Mouse (Mus musculus): ENCODE data around the gene Dclk1. TPM values are rescaled to one million over a fixed set of nuclear protein-coding genes. Genes with fewer than 3 reads are reported as not detected.

Gene Dclk1
- polyA plus RNA-seq, 1 experiment from 2014 or later, result 140 TPM

DNA sequence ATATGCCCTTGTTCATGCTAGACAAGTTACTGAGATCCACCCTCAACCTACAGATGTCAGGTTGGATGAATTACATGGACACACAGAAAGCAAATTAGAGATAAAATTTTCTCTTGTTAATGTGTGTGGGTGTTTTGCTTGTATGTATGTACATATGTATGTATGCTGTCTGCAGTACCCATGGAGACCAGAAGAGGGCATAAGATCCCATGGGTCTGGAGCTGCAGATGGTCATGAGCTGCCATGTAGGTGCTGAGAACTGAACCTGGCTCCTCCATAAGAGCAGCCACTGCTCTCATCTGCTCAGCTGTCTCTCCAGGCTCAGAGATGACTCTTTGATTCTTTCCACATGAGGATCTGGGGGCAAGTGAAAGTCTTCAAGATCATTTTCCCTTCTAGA is 89.5 kb downstream of the Dclk1 start:
- H3K4me3 ChIP-seq (ENCODE audit: low read depth, low read length), result no peak overlapping the region
- ATAC-seq, result no peak
- H3K9me3 ChIP-seq (replicated peaks; ENCODE audit: control insufficient read depth, low read length), result no peaks in the 10 kb centered on the region
- H3K9ac ChIP-seq (ENCODE audit: low read length), result no peak overlapping the region
- H3K4me2 ChIP-seq (ENCODE audit: low read length), result no peak overlapping the region
- H3K27ac ChIP-seq (ENCODE audit: low read depth, low read length), result no peak overlapping the region
- H3K4me1 ChIP-seq (ENCODE audit: control insufficient read depth, insufficient read depth, low read length), result no peaks in the 10 kb centered on the region
- no peaks in the 10 kb centered on the region for H3K27me3 ChIP-seq (replicated peaks; ENCODE audit: control insufficient read depth, insufficient read depth, low read length)
- H3K36me3 ChIP-seq (ENCODE audit: control insufficient read depth, insufficient read depth, low read length), result no peaks in the 10 kb centered on the region
- DNase-seq (ENCODE audit: low spot score), result no peak

GRCm38 (mm10) chr3:55333511-55333910 is 91.3 kb downstream of the Dclk1 start:
- Histone ChIP-seq H3K9ac (ENCODE audit: low read length) (no peak overlapping the region), H3K9me3 (replicated peaks; ENCODE audit: control insufficient read depth, low read length) (no peaks in the 10 kb centered on the region), H3K4me1 (ENCODE audit: control insufficient read depth, insufficient read depth, low read length) (no peaks in the 10 kb centered on the region), H3K4me2 (ENCODE audit: low read length) (no peak overlapping the region), H3K36me3 (ENCODE audit: control insufficient read depth, insufficient read depth, low read length) (no peaks in the 10 kb centered on the region), H3K4me3 (ENCODE audit: low read depth, low read length) (no peak overlapping the region), H3K27ac (ENCODE audit: low read depth, low read length) (no peak overlapping the region), H3K27me3 (replicated peaks; ENCODE audit: control insufficient read depth, insufficient read depth, low read length) (no peaks in the 10 kb centered on the region)
- WGBS, result 53% methylated on average over 3 of the region's 3 CpGs
- DNase-seq (ENCODE audit: low spot score), result no peak
- ATAC-seq, result no peak

DNA sequence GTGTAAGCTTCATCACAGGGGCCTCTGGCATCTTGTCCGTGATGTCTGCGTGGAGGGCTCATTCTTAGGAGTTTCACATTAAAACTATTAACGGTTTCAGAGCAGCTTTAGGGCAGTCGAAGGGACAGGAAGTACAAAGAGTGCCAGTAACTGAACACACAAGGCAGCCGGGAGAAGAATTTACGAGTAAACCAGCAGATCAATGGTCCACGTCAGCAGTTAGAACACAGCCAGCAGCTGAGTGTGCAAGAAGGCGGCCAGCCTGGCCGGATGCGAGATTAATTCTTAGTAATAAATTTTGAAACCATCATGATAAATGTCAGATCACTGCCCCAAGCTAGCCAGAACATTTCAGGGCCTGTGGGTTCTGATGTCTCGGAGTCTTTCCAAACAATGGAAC is 94.7 kb downstream of the Dclk1 start:
- H3K4me2 ChIP-seq (ENCODE audit: low read length), result no peak overlapping the region
- 94% methylated on average over 11 of the region's 11 CpGs for WGBS
- H3K4me1 ChIP-seq (ENCODE audit: control insufficient read depth, insufficient read depth, low read length), result no peaks in the 10 kb centered on the region
- H3K4me3 ChIP-seq (ENCODE audit: low read depth, low read length), result no peak overlapping the region
- H3K36me3 ChIP-seq (ENCODE audit: control insufficient read depth, insufficient read depth, low read length), result no peaks in the 10 kb centered on the region
- H3K27me3 ChIP-seq (replicated peaks; ENCODE audit: control insufficient read depth, insufficient read depth, low read length), result no peaks in the 10 kb centered on the region
- no peak for DNase-seq (ENCODE audit: low spot score)
- H3K27ac ChIP-seq (ENCODE audit: low read depth, low read length), result no peak overlapping the region
- H3K9me3 ChIP-seq (replicated peaks; ENCODE audit: control insufficient read depth, low read length), result no peaks in the 10 kb centered on the region
- no peak overlapping the region for H3K9ac ChIP-seq (ENCODE audit: low read length)
- no peak for ATAC-seq

GRCm38 (mm10) chr3:55337671-55338070 is 95.5 kb downstream of the Dclk1 start:
- H3K4me3 ChIP-seq (ENCODE audit: low read depth, low read length), result no peak overlapping the region
- H3K4me2 ChIP-seq (ENCODE audit: low read length), result no peak overlapping the region
- no peaks in the 10 kb centered on the region for H3K9me3 ChIP-seq (replicated peaks; ENCODE audit: control insufficient read depth, low read length)
- no peaks in the 10 kb centered on the region for H3K36me3 ChIP-seq (ENCODE audit: control insufficient read depth, insufficient read depth, low read length)
- no peaks in the 10 kb centered on the region for H3K4me1 ChIP-seq (ENCODE audit: control insufficient read depth, insufficient read depth, low read length)
- no peak for DNase-seq (ENCODE audit: low spot score)
- WGBS, result 82% methylated on average over 7 of the region's 7 CpGs
- no peaks in the 10 kb centered on the region for H3K27me3 ChIP-seq (replicated peaks; ENCODE audit: control insufficient read depth, insufficient read depth, low read length)
- H3K27ac ChIP-seq (ENCODE audit: low read depth, low read length), result no peak overlapping the region
- H3K9ac ChIP-seq (ENCODE audit: low read length), result no peak overlapping the region
- no peak for ATAC-seq

- H3K4me1 ChIP-seq (ENCODE audit: control insufficient read depth, insufficient read depth, low read length), result peaks cover 11% of the 10 kb centered on the region
- H3K4me2 ChIP-seq (ENCODE audit: low read length), result no peak overlapping the region
- H3K27ac ChIP-seq (ENCODE audit: low read depth, low read length), result no peak overlapping the region
- H3K9ac ChIP-seq (ENCODE audit: low read length), result no peak overlapping the region
- WGBS, result 83% methylated on average over 4 of the region's 4 CpGs
- H3K9me3 ChIP-seq (replicated peaks; ENCODE audit: control insufficient read depth, low read length), result no peaks in the 10 kb centered on the region
- no peaks in the 10 kb centered on the region for H3K27me3 ChIP-seq (replicated peaks; ENCODE audit: control insufficient read depth, insufficient read depth, low read length)
- H3K36me3 ChIP-seq (ENCODE audit: control insufficient read depth, insufficient read depth, low read length), result no peaks in the 10 kb centered on the region
- no peak for DNase-seq (ENCODE audit: low spot score)
- no peak for ATAC-seq
- no peak overlapping the region for H3K4me3 ChIP-seq (ENCODE audit: low read depth, low read length)
Observed at GRCm38 (mm10) chr3:55342445-55342844, 100.3 kb downstream of the Dclk1 start.

GRCm38 (mm10) chr3:55347371-55348025 is 105.3 kb downstream of the Dclk1 start:
- Histone ChIP-seq H3K9ac (ENCODE audit: low read length) (peak overlapping the region; percentile 6; the same call in 1 of the 2 replicates), H3K4me3 (ENCODE audit: low read depth, low read length) (no peak overlapping the region), H3K27me3 (replicated peaks; ENCODE audit: control insufficient read depth, insufficient read depth, low read length) (no peaks in the 10 kb centered on the region), H3K4me1 (ENCODE audit: control insufficient read depth, insufficient read depth, low read length) (peaks cover 51% of the 10 kb centered on the region), H3K36me3 (ENCODE audit: control insufficient read depth, insufficient read depth, low read length) (no peaks in the 10 kb centered on the region), H3K9me3 (replicated peaks; ENCODE audit: control insufficient read depth, low read length) (no peaks in the 10 kb centered on the region), H3K4me2 (ENCODE audit: low read length) (peak overlapping the region; percentile 29), H3K27ac (ENCODE audit: low read depth, low read length) (peak overlapping the region; percentile 70)
- peak; percentile 37 for ATAC-seq
- DNase-seq (ENCODE audit: low spot score), result peak; percentile 77
- WGBS, result 7% methylated on average over 16 of the region's 16 CpGs

GRCm38 (mm10) chr3:55348026-55348390 is 105.8 kb downstream of the Dclk1 start:
- peak overlapping the region; percentile 70 for H3K27ac ChIP-seq (ENCODE audit: low read depth, low read length)
- H3K9me3 ChIP-seq (replicated peaks; ENCODE audit: control insufficient read depth, low read length), result no peaks in the 10 kb centered on the region
- H3K4me2 ChIP-seq (ENCODE audit: low read length), result peak overlapping the region; percentile 29
- no peak for DNase-seq (ENCODE audit: low spot score)
- no peaks in the 10 kb centered on the region for H3K36me3 ChIP-seq (ENCODE audit: control insufficient read depth, insufficient read depth, low read length)
- no peaks in the 10 kb centered on the region for H3K27me3 ChIP-seq (replicated peaks; ENCODE audit: control insufficient read depth, insufficient read depth, low read length)
- peak overlapping the region; percentile 6; the same call in 1 of the 2 replicates for H3K9ac ChIP-seq (ENCODE audit: low read length)
- H3K4me3 ChIP-seq (ENCODE audit: low read depth, low read length), result no peak overlapping the region
- no peak; the same call in 1 of the 2 replicates for ATAC-seq
- H3K4me1 ChIP-seq (ENCODE audit: control insufficient read depth, insufficient read depth, low read length), result peaks cover 56% of the 10 kb centered on the region
- 62% methylated on average over 5 of the region's 5 CpGs for WGBS

- ATAC-seq, result no peak
Observed at GRCm38 (mm10) chr3:55350194-55350593, 108.0 kb downstream of the Dclk1 start.

GRCm38 (mm10) chr3:55351281-55352052 is 109.3 kb downstream of the Dclk1 start:
- 0 out of 2 replicates have a peak overlapping the region, but pooled peaks have one; percentile 40 for H3K9ac ChIP-seq (ENCODE audit: low read length)
- H3K9me3 ChIP-seq (replicated peaks; ENCODE audit: control insufficient read depth, low read length), result no peaks in the 10 kb centered on the region
- peak overlapping the region; percentile 94 for H3K27ac ChIP-seq (ENCODE audit: low read depth, low read length)
- no peak overlapping the region for H3K4me3 ChIP-seq (ENCODE audit: low read depth, low read length)
- peaks cover 69% of the 10 kb centered on the region for H3K4me1 ChIP-seq (ENCODE audit: control insufficient read depth, insufficient read depth, low read length)
- H3K4me2 ChIP-seq (ENCODE audit: low read length), result peak overlapping the region; percentile 36
- no peaks in the 10 kb centered on the region for H3K36me3 ChIP-seq (ENCODE audit: control insufficient read depth, insufficient read depth, low read length)
- no peaks in the 10 kb centered on the region for H3K27me3 ChIP-seq (replicated peaks; ENCODE audit: control insufficient read depth, insufficient read depth, low read length)
- ATAC-seq (peak; percentile 83), DNase-seq (ENCODE audit: low spot score) (peak; percentile 93)
- WGBS, result 31% methylated on average over 13 of the region's 13 CpGs

More at GRCm38 (mm10) chr3:55350194-55350593, 108.0 kb downstream of the Dclk1 start:
- 88% methylated on average over 2 of the region's 2 CpGs for WGBS
- Histone ChIP-seq H3K9ac (ENCODE audit: low read length) (no peak overlapping the region), H3K4me1 (ENCODE audit: control insufficient read depth, insufficient read depth, low read length) (peaks cover 70% of the 10 kb centered on the region), H3K36me3 (ENCODE audit: control insufficient read depth, insufficient read depth, low read length) (no peaks in the 10 kb centered on the region), H3K27me3 (replicated peaks; ENCODE audit: control insufficient read depth, insufficient read depth, low read length) (no peaks in the 10 kb centered on the region), H3K4me2 (ENCODE audit: low read length) (no peak overlapping the region), H3K27ac (ENCODE audit: low read depth, low read length) (peak overlapping the region; percentile 39; the same call in 1 of the 2 replicates), H3K9me3 (replicated peaks; ENCODE audit: control insufficient read depth, low read length) (no peaks in the 10 kb centered on the region), H3K4me3 (ENCODE audit: low read depth, low read length) (no peak overlapping the region)
- DNase-seq (ENCODE audit: low spot score), result no peak

All from forebrain, embryonic 14.5 days (tissue).